Mouse (Mus musculus) B cell, adult 67 days (primary cell): Measurements from ENCODE around the gene Olfr819. TPM values are rescaled to one million over a fixed set of nuclear protein-coding genes. Genes with fewer than 3 reads are reported as not detected.

Source experiments
- total RNA-seq, 2 experiments: library from RNA; stranded (reverse); gene quantifications; 4 replicates each; pipeline ENCODE4 v1.2.4; 2023

The Olfr819 gene
- total RNA-seq, result not detected

GRCm38 (mm10) chr10:129967166-129967565, at the start of gene Olfr819:
Gene Olfr819 (minus strand): TSS chr10:129967266.

DNA sequence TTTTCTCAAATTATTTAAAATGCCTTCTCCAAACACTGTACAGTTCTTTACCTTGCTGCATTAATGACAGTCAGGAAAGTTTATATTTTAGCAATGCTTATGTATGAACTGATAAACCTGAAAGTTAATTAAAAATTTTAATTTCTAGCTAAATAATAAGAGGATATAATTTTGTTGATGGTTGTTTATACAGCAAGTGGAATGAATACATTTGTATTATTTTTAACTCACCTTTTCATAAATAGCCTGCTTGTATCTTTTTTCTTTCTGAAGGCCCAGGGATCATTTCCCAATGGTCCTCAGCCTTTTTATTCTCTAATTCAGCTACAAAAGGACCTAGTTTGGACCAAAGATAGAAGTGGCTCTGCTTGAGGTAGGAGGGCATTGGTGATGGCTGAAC, 45.3 kb upstream of the Olfr819 start, which contains the start of gene Olfr820:
Olfr820 (plus strand) TSS at position 301 of the 400 bp plus-strand sequence.

DNA sequence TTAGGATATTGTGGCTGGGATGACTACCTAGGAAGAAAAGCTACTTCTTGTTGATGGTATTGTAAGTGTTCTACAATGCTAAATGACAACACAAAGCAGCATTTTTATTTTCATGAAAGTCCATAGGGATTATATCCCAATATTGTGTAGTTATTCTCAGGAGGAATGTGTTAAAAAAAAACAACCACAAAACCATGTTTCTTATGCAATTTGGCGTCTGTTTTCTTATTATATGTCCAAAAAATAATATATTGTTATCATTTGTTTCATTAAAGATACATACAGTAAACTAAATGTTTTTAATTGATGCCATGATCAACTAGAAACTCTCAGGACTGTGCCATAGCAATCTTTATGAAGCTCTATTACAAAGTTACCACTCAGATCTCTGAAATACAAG, 17.9 kb upstream of the Olfr819 start, which contains the start of gene Gm10310:
Gm10310 (minus strand) TSS at position 101 of the 400 bp plus-strand sequence.

DNA sequence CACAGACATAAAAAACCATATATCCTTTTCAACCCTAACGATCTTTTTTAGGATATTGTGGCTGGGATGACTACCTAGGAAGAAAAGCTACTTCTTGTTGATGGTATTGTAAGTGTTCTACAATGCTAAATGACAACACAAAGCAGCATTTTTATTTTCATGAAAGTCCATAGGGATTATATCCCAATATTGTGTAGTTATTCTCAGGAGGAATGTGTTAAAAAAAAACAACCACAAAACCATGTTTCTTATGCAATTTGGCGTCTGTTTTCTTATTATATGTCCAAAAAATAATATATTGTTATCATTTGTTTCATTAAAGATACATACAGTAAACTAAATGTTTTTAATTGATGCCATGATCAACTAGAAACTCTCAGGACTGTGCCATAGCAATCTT, 9.0 kb upstream of the Olfr819 start, which contains the start of gene Olfr247:
Olfr247 (minus strand) TSS at position 101 of the 400 bp plus-strand sequence.

GRCm38 (mm10) chr10:129949000-129949399, 18.1 kb downstream of the Olfr819 start, which contains the start of gene Olfr818:
Gene Olfr818 (minus strand): TSS chr10:129949100.

DNA sequence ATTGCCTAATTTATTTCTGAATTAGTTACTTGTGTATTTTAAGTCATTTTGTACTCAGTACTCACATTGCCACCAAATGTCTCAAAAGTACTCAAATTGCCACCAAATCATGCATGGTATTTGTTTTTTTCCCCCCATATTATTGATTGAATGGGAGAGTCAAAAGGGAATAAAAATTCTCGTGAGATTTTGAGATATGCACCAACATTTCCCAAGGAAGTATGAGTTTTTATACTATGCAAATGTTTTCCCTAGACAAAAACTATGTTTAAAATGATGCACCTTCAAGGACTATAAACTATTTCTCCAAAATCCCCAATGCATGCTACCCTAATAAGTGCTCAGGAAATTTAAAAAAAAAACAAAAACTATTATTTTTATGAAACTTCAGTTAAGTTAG, 51.6 kb downstream of the Olfr819 start, which contains the start of gene Olfr816:
Olfr816 (minus strand) TSS at position 101 of the 400 bp plus-strand sequence.

Other genes with a start within 250 kb of the Olfr819 start
- gene Olfr805, start 237.9 kb downstream of the Olfr819 start, total RNA-seq, result not detected
- gene Olfr806, start 225.3 kb downstream of the Olfr819 start, total RNA-seq, result not detected
- not detected for gene Olfr807, start 209.5 kb downstream of the Olfr819 start, total RNA-seq
- not detected for gene Olfr808, start 201.8 kb downstream of the Olfr819 start, total RNA-seq
- not detected for gene Olfr809, start 192.6 kb downstream of the Olfr819 start, total RNA-seq
- not detected for gene Olfr810, start 172.3 kb downstream of the Olfr819 start, total RNA-seq
- gene Olfr811, start 162.9 kb downstream of the Olfr819 start, total RNA-seq, result not detected
- not detected for gene Olfr812, start 121.2 kb downstream of the Olfr819 start, total RNA-seq
- not detected for gene Olfr813, start 111.9 kb downstream of the Olfr819 start, total RNA-seq
- not detected for gene Olfr814, start 87.4 kb downstream of the Olfr819 start, total RNA-seq
- not detected for gene Olfr815, start 61.4 kb downstream of the Olfr819 start, total RNA-seq
- gene Olfr816, start 51.7 kb downstream of the Olfr819 start, total RNA-seq, result not detected
- not detected for gene Olfr818, start 18.2 kb downstream of the Olfr819 start, total RNA-seq
- gene Olfr247, start 8.9 kb upstream of the Olfr819 start, total RNA-seq, result not detected
- gene Gm10310, start 17.8 kb upstream of the Olfr819 start, total RNA-seq, result not detected
- gene Olfr820, start 45.4 kb upstream of the Olfr819 start, total RNA-seq, result not detected
- not detected for gene Olfr821, start 63.1 kb upstream of the Olfr819 start, total RNA-seq
- not detected for gene Olfr822, start 103.9 kb upstream of the Olfr819 start, total RNA-seq
- not detected for gene Olfr823, start 148.1 kb upstream of the Olfr819 start, total RNA-seq
- gene Olfr824, start 162.7 kb upstream of the Olfr819 start, total RNA-seq, result not detected
- not detected for gene Olfr825, start 199.5 kb upstream of the Olfr819 start, total RNA-seq
- not detected for gene Olfr826, start 216.9 kb upstream of the Olfr819 start, total RNA-seq
- not detected for gene Olfr827, start 247.1 kb upstream of the Olfr819 start, total RNA-seq